18 mouse cellular contexts compared by ENCODE assay signal in the genomic region with DNA sequence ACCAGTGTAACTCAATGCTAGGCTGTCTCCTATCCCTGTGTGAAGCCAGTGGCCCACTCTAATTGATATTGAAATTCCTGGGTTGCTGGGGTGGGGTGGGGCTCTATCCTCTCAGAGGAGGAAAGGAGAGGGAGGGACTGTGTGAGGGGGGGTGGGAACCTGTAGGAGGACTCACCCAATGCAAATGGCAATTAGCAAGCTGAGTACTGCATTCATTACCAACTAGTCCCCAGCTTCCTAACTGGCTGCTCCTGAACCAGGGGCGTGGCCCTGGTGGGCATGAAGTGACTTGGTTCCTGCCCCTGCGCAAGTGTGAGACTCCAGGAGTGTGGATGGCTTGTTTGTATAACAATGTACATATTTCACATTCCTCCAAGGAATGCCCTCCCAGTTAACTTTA.
DNase-seq lines count a peak whose midpoint lies in the region; ATAC-seq and TF ChIP-seq lines count a peak whose summit lies in the region.
"Had no signal": no experiment of that assay in that cellular context is flagged by ENCODE, and none has a peak within 500 bp of the region (broad histone marks: within the 10 kb centered on the region; RNA-seq: fewer than 3 reads in every experiment).

No protein-coding gene starts in this region.

- TF ChIP-seq EP300 in lung, postnatal 0 days (IDR thresholded peaks at IDR 0.05) = no peak
- TF ChIP-seq EP300 in ES-Bruce4 (IDR thresholded peaks at IDR 0.05; ENCODE audit: insufficient read depth, low read depth, low read length) = peak; percentile 55; the same call in 1 of the 2 replicates

- no peaks in the 10 kb centered on the region for H3K36me3 ChIP-seq in lung, postnatal 0 days (ENCODE audit: insufficient read depth, low read length)
- H3K36me3 ChIP-seq in ES-Bruce4 (ENCODE audit: control insufficient read depth, insufficient read depth, low read length, poor library complexity, severe bottlenecking) = no peaks in the 10 kb centered on the region
- H3K36me3 ChIP-seq in forebrain, embryonic 16.5 days (ENCODE audit: control insufficient read depth, insufficient read depth) = no peaks in the 10 kb centered on the region
- H3K36me3 ChIP-seq: embryonic facial prominence, embryonic 12.5 days; heart, embryonic 13.5 days; hindbrain, embryonic 15.5 days had no signal

- H3K4me1 ChIP-seq in lung, postnatal 0 days (ENCODE audit: insufficient read depth, low read depth, low read length) = no peaks in the 10 kb centered on the region
- no peaks in the 10 kb centered on the region for H3K4me1 ChIP-seq in ES-Bruce4 (ENCODE audit: control insufficient read depth, insufficient read depth, low read length)
- H3K4me1 ChIP-seq in forebrain, embryonic 16.5 days (replicated peaks; ENCODE audit: control insufficient read depth, insufficient read depth, low read length) = no peaks in the 10 kb centered on the region
- H3K4me1 ChIP-seq: embryonic facial prominence, embryonic 12.5 days; forebrain, embryonic 13.5 days; heart, embryonic 13.5 days; hindbrain, embryonic 15.5 days had no signal

- WGBS in lung, postnatal 0 days = 35% methylated on average over 2 of the region's 2 CpGs
- 65% methylated on average over 2 of the region's 2 CpGs for WGBS in forebrain, embryonic 16.5 days

- H3K9me3 ChIP-seq in lung, postnatal 0 days (ENCODE audit: low read length) = no peaks in the 10 kb centered on the region
- H3K9me3 ChIP-seq in ES-Bruce4 (replicated peaks; ENCODE audit: control insufficient read depth, insufficient read depth, low read length, poor library complexity, severe bottlenecking) = no peaks in the 10 kb centered on the region
- no peaks in the 10 kb centered on the region for H3K9me3 ChIP-seq in forebrain, embryonic 16.5 days (ENCODE audit: control insufficient read depth, low read length)
- H3K9me3 ChIP-seq: embryonic facial prominence, embryonic 12.5 days; forebrain, embryonic 13.5 days; heart, embryonic 13.5 days; hindbrain, embryonic 15.5 days had no signal

- TF ChIP-seq CTCF in lung, postnatal 0 days (IDR thresholded peaks at IDR 0.05) = no peak
- TF ChIP-seq CTCF in ES-Bruce4 (IDR thresholded peaks at IDR 0.05; ENCODE audit: low read depth, low read length) = no peak

- H3K4me2 ChIP-seq in lung, postnatal 0 days (replicated peaks; ENCODE audit: low read depth, low read length) = no peak overlapping the region
- no peak overlapping the region for H3K4me2 ChIP-seq in forebrain, embryonic 16.5 days (ENCODE audit: low read length)
- H3K4me2 ChIP-seq: embryonic facial prominence, embryonic 12.5 days; forebrain, embryonic 13.5 days; heart, embryonic 13.5 days; hindbrain, embryonic 15.5 days had no signal

- H3K9ac ChIP-seq in lung, postnatal 0 days (replicated peaks; ENCODE audit: low read depth) = no peak overlapping the region
- no peak overlapping the region for H3K9ac ChIP-seq in ES-Bruce4 (ENCODE audit: low read depth, poor library complexity, severe bottlenecking)
- no peak overlapping the region for H3K9ac ChIP-seq in forebrain, embryonic 16.5 days (replicated peaks; ENCODE audit: low read depth, low read length)
- H3K9ac ChIP-seq: embryonic facial prominence, embryonic 12.5 days; forebrain, embryonic 13.5 days; heart, embryonic 13.5 days; hindbrain, embryonic 15.5 days had no signal

- H3K27me3 ChIP-seq in lung, postnatal 0 days (replicated peaks; ENCODE audit: insufficient read depth, low read length) = no peaks in the 10 kb centered on the region
- no peaks in the 10 kb centered on the region for H3K27me3 ChIP-seq in ES-Bruce4 (ENCODE audit: control insufficient read depth, insufficient read depth, low read length, poor library complexity, severe bottlenecking)
- no peaks in the 10 kb centered on the region for H3K27me3 ChIP-seq in forebrain, embryonic 16.5 days (replicated peaks; ENCODE audit: control insufficient read depth, insufficient read depth, low read length)
- H3K27me3 ChIP-seq: embryonic facial prominence, embryonic 12.5 days; forebrain, embryonic 13.5 days; heart, embryonic 13.5 days; hindbrain, embryonic 15.5 days had no signal

- peak; percentile 75 for ATAC-seq in lung, postnatal 0 days
- ATAC-seq in forebrain, embryonic 16.5 days = no peak
- ATAC-seq: forebrain, embryonic 13.5 days; Patski had no signal

- peak; percentile 9 for DNase-seq in lung, postnatal 0 days (ENCODE audit: low spot score)
- no peak for DNase-seq in lung, adult 18-20 months
- peak; percentile 91 for DNase-seq in ES-CJ7 (ENCODE audit: low read depth, low spot score)
- peak; percentile 95 for DNase-seq in ZHBTc4 (ENCODE audit: low read depth, low spot score)
- DNase-seq: adrenal gland, postnatal 10 days; cerebellum, adult 11 months; cerebellum, adult 8-10 months; cerebellum, postnatal 25 days; gastrocnemius, postnatal 36 days; heart, adult 11 months; heart, postnatal 36 days had no signal

- H3K4me3 ChIP-seq in lung, postnatal 0 days (ENCODE audit: low read depth, low read length) = no peak overlapping the region
- H3K4me3 ChIP-seq in ES-Bruce4 (ENCODE audit: low read depth, low read length) = no peak overlapping the region
- no peak overlapping the region for H3K4me3 ChIP-seq in forebrain, embryonic 16.5 days (replicated peaks; ENCODE audit: low read length)
- H3K4me3 ChIP-seq: embryonic facial prominence, embryonic 12.5 days; forebrain, embryonic 13.5 days; heart, embryonic 13.5 days; hindbrain, embryonic 15.5 days had no signal

- no peak for TF ChIP-seq POLR2A in ES-Bruce4 (IDR thresholded peaks at IDR 0.05; ENCODE audit: insufficient read depth, low read length)

- H3K27ac ChIP-seq in lung, postnatal 0 days (ENCODE audit: low read length) = no peak overlapping the region
- H3K27ac ChIP-seq in ES-Bruce4 (ENCODE audit: insufficient read depth, low read length) = 0 out of 2 replicates have a peak overlapping the region, but pooled peaks have one; percentile 44
- H3K27ac ChIP-seq in forebrain, embryonic 16.5 days (ENCODE audit: low read length) = no peak overlapping the region
- H3K27ac ChIP-seq: embryonic facial prominence, embryonic 12.5 days; forebrain, embryonic 13.5 days; heart, embryonic 13.5 days; hindbrain, embryonic 15.5 days had no signal

Comparison
In these comparisons a context has a peak if more than half of its experiments do, and no peak if none do; other contexts are left out.
1. DNase-seq: peak in lung, postnatal 0 days (single experiment), ES-CJ7 (single experiment) and ZHBTc4 (single experiment); none in lung, adult 18-20 months (0 of 2).